8 mouse cellular contexts compared by ENCODE assay signal in the genomic region with DNA sequence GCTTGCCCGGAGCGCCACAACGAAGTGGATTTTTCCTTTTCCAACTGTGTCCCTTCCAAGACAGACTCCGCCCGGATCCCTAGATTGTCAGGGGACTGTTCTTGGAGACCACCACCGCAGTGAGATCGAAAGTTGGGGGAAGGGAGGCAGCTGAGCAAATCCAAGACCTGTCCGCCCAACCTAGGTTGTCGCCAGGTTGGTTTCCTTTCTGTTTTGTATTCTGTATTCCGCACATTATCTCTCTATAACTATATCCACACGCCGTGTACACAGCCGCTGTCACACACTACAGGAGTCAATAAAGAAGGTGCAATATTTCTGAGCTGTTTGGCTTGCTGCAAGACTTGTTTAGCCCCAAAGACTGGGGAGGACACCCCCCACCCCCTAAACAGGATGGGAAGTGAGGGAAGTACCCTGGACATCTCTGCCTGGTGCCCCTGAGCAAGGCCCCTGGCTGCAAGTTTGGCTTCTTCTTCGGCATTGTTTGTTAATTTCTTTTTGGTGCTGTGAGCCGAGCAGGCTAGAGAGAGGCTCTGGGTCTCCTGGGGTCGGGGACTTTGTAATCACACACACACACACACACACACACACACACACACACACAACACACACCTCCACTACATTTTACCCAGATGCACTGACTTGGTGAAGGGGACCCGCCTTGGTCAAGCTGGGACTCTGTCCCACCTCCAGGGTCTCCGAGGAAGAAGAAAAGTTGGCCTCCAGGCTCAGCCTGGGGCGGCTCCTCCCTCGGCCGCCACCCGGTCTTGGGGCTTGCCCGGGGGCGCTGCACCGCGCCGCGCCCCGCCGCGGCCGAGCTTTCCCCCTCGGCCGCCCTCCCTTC. TPM values are rescaled to one million over a fixed set of nuclear protein-coding genes. Genes with fewer than 3 reads are reported as not detected.
DNase-seq lines count a peak whose midpoint lies in the region; ATAC-seq and TF ChIP-seq lines count a peak whose summit lies in the region.
"Had no signal": no experiment of that assay in that cellular context is flagged by ENCODE, and none has a peak within 500 bp of the region (broad histone marks: within the 10 kb centered on the region; RNA-seq: fewer than 3 reads in every experiment).

No protein-coding gene starts in this region.

- no peak overlapping the region for H3K27ac ChIP-seq in heart, embryonic 15.5 days
- no peak overlapping the region for H3K27ac ChIP-seq in liver, embryonic 15.5 days (replicated peaks)

- no peak for TF ChIP-seq CTCF in C2C12 (IDR thresholded peaks at IDR 0.05; ENCODE audit: control insufficient read depth, insufficient read depth, insufficient read length)
- no peak for TF ChIP-seq CTCF in E14TG2a.4 (conservative IDR thresholded peaks at IDR 0.05; ENCODE audit: low read length)

- no peak for DNase-seq in right cerebral cortex, postnatal 36 days (ENCODE audit: low spot score in 2 of 2)
- DNase-seq in layer of hippocampus, postnatal 25 days (ENCODE audit: extremely low spot score in 1 of 2, low spot score in 1 of 2) = no peak
- no peak for DNase-seq in right cerebral cortex, postnatal 14 days

- WGBS in heart, embryonic 15.5 days = under 1% methylated on average over 34 of the region's 34 CpGs
- 3% methylated on average over 32 of the region's 34 CpGs for WGBS in liver, embryonic 15.5 days (ENCODE audit: insufficient replicate concordance)

- H3K9me3 ChIP-seq in E14TG2a.4 (ENCODE audit: low read length) = no peaks in the 10 kb centered on the region
- no peaks in the 10 kb centered on the region for H3K9me3 ChIP-seq in heart, embryonic 15.5 days (replicated peaks)
- H3K9me3 ChIP-seq in liver, embryonic 15.5 days (replicated peaks) = no peaks in the 10 kb centered on the region

- peak overlapping the region; percentile 29; the same call in 1 of the 2 replicates for H3K9ac ChIP-seq in heart, embryonic 15.5 days
- H3K9ac ChIP-seq in liver, embryonic 15.5 days = no peak overlapping the region

- H3K36me3 ChIP-seq in C2C12 (ENCODE audit: control insufficient read depth, insufficient read depth) (no peaks in the 10 kb centered on the region), E14TG2a.4 (ENCODE audit: insufficient read depth, low read length) (no peaks in the 10 kb centered on the region)
- H3K36me3 ChIP-seq in heart, embryonic 15.5 days = no peaks in the 10 kb centered on the region
- no peaks in the 10 kb centered on the region for H3K36me3 ChIP-seq in liver, embryonic 15.5 days (replicated peaks)

- H3K4me1 ChIP-seq in E14TG2a.4 (replicated peaks; ENCODE audit: low read depth, low read length) = peaks cover 68% of the 10 kb centered on the region
- peaks cover 37% of the 10 kb centered on the region for H3K4me1 ChIP-seq in heart, embryonic 15.5 days (replicated peaks)
- peaks cover 30% of the 10 kb centered on the region for H3K4me1 ChIP-seq in liver, embryonic 15.5 days (replicated peaks)

- H3K4me2 ChIP-seq in heart, embryonic 15.5 days = peak overlapping the region; percentile 63
- peak overlapping the region; percentile 39 for H3K4me2 ChIP-seq in liver, embryonic 15.5 days

- H3K79me3 ChIP-seq in C2C12 (ENCODE audit: low read depth) = no peaks in the 10 kb centered on the region

- no peaks in the 10 kb centered on the region for H3K79me2 ChIP-seq in C2C12 (ENCODE audit: control insufficient read depth, insufficient read depth)

- H3ac ChIP-seq in C2C12 (ENCODE audit: control insufficient read depth, insufficient read length, low read depth) = peak overlapping the region; percentile 74

- 0 out of 2 replicates have a peak, but pooled peaks have one; percentile 14 for ATAC-seq in heart, embryonic 15.5 days (replicated peaks; ENCODE audit: insufficient number of reproducible peaks, insufficient read depth, low FRiP score, low read depth)
- ATAC-seq in liver, embryonic 15.5 days (ENCODE audit: insufficient read depth) = no peak

- H3K27me3 ChIP-seq in C2C12 (ENCODE audit: control insufficient read depth, insufficient read depth, insufficient read length) (peaks cover 68% of the 10 kb centered on the region), E14TG2a.4 (ENCODE audit: insufficient read depth, low read length) (peaks cover 98% of the 10 kb centered on the region)
- peaks cover 99% of the 10 kb centered on the region for H3K27me3 ChIP-seq in heart, embryonic 15.5 days
- peaks cover 100% of the 10 kb centered on the region for H3K27me3 ChIP-seq in liver, embryonic 15.5 days

- H3K4me3 ChIP-seq in C2C12 (ENCODE audit: insufficient read depth, poor library complexity, severe bottlenecking) (peak overlapping the region; percentile 11), E14TG2a.4 (replicated peaks; ENCODE audit: low read length) (peak overlapping the region; percentile 72)
- H3K4me3 ChIP-seq in heart, embryonic 15.5 days = peak overlapping the region; percentile 34
- H3K4me3 ChIP-seq in liver, embryonic 15.5 days (replicated peaks) = peak overlapping the region; percentile 3; the same call in 1 of the 2 replicates

TF ChIP-seq in C2C12, 6 proteins besides CTCF, POLR2A, EP300 and RAD21:
- no peak for TF ChIP-seq MYOD1 (IDR thresholded peaks at IDR 0.05; ENCODE audit: control insufficient read depth, insufficient read length, low read depth)
- TF ChIP-seq FOSL1 (IDR thresholded peaks at IDR 0.05; ENCODE audit: insufficient read depth, low read length, poor library complexity, severe bottlenecking) = no peak
- TF ChIP-seq MAX (IDR thresholded peaks at IDR 0.05) = no peak
- no peak for TF ChIP-seq MYOG (IDR thresholded peaks at IDR 0.05; ENCODE audit: control insufficient read depth, extremely low read depth, insufficient read length)
- TF ChIP-seq CEBPB (IDR thresholded peaks at IDR 0.05; ENCODE audit: low read depth) = no peak
- TF ChIP-seq USF1 (IDR thresholded peaks at IDR 0.05; ENCODE audit: low read depth) = no peak

RNA-seq across cellular contexts. Expression of gene Nkx2-3, which starts 3.7 kb away (rescaled TPM):
- 0.02 TPM for polyA plus RNA-seq in C2C12 (2012; fragmentation: generic; extraction: Trizol)
- polyA plus RNA-seq in heart, embryonic 15.5 days (2015; fragmentation: Nextera tagmentation; extraction: Ambion mirVana) = 0.16 TPM in 1 of 2 replicates, not detected in the other
- polyA plus RNA-seq in liver, embryonic 15.5 days (2015; fragmentation: Nextera tagmentation; extraction: Ambion mirVana) = 0.14 and 0.28 TPM in 2 replicates
- not detected for total RNA-seq in layer of hippocampus, postnatal 25 days (2021)
- total RNA-seq: heart, postnatal 10 days had no signal

RNA-seq across cellular contexts. Expression of gene Slc25a28, which starts 58.9 kb away (rescaled TPM):
- 23.0 TPM for polyA plus RNA-seq in C2C12 (2012; fragmentation: generic; extraction: Trizol)
- 10.3 and 12.3 TPM in 2 replicates for polyA plus RNA-seq in heart, embryonic 15.5 days (2015; fragmentation: Nextera tagmentation; extraction: Ambion mirVana)
- polyA plus RNA-seq in liver, embryonic 15.5 days (2015; fragmentation: Nextera tagmentation; extraction: Ambion mirVana) = 5.1 and 5.7 TPM in 2 replicates
- 10 to 100 TPM; 38.4 to 44.5 TPM for total RNA-seq in layer of hippocampus, postnatal 25 days (2021)

Comparison
In these comparisons a context has a peak if more than half of its experiments do, and no peak if none do; other contexts are left out.
1. H3K4me3 ChIP-seq: peak in every context shown above with its lines; median percentile 72 in E14TG2a.4; 34 in heart, embryonic 15.5 days; 11 in C2C12; 3 in liver, embryonic 15.5 days.